Mouse (Mus musculus): ENCODE measurements around the gene Phactr4.

DNA sequence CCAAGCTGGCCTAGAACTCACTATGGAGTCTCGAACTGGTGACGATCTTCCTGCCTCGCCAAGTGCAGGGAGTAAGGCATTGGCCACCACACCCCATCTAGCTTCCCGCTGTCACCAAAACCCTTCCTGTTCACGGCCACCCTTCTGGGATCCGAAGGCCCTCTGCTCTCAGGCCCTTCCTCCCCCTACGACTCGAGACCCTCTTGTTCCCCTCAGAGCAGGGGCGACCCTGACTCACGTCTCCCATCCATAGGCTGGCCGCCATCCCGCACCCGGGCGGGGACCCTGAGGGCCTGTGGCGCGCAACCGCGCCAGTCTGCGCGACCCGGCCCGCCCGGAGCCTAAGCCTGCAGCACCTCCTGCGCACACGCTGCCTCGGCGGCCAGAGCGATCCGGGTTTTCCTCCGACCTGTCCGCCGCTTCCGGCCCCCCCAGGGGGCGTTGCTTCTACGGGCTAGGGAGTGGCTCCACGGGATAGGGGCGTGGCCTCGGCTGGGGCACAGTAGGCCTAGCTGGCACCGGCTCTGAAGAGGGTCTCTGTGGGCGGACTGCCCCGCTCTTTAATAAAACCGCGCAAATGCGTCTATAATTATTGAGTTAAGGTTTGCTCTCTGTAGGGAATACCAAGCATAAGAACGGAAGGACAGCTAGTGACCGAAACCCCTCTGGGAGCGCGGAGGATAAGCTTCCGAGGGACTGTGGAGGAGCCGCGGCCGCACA, 93.0 kb downstream of the Phactr4 start, which contains the start of gene Trnau1ap:
- TF ChIP-seq CTCF (IDR thresholded peaks at IDR 0.05; ENCODE audit: low read depth, low read length) (no peak), POLR2A (IDR thresholded peaks at IDR 0.05; ENCODE audit: borderline replicate concordance, low read depth, low read length) (no peak)

All from bone marrow macrophage, adult 2 months (primary cell).